Mouse (Mus musculus): Measurements from ENCODE around the gene Zfp354c. TPM values are rescaled to one million over a fixed set of nuclear protein-coding genes. Genes with fewer than 3 reads are reported as not detected.
A peak's percentile ranks its signal among the peaks of the same experiment; 100 is the strongest.

Gene Zfp354c
- polyA plus RNA-seq, 1 experiment from 2014 or later = 17.5 TPM

GRCm38 (mm10) chr11:50768995-50769749, 58.4 kb downstream of the Zfp354c start:
- H3K27me3 ChIP-seq (ENCODE audit: control insufficient read depth, insufficient read depth, low read length) = no peaks in the 10 kb centered on the region
- H3K9me3 ChIP-seq (ENCODE audit: control insufficient read depth, low read length) = no peaks in the 10 kb centered on the region
- H3K4me2 ChIP-seq (ENCODE audit: low read length) = peak overlapping the region; percentile 58
- WGBS = 11% methylated on average over 14 of the region's 14 CpGs
- no peak overlapping the region for H3K27ac ChIP-seq (replicated peaks in 1 of 2; ENCODE audit: control insufficient read depth in 1 of 2, insufficient read depth in 1 of 2, low read depth in 2 of 2, low read length in 2 of 2)
- H3K9ac ChIP-seq (ENCODE audit: low read length) = no peak overlapping the region
- peak; percentile 62 for ATAC-seq (ENCODE audit: insufficient number of reproducible peaks, insufficient read depth, low FRiP score, low read depth)
- peak overlapping the region; percentile 19 to 23 for H3K4me3 ChIP-seq (ENCODE audit: control insufficient read depth in 1 of 2, insufficient read depth in 1 of 2, low read depth in 1 of 2, low read length in 2 of 2)
- no peaks in the 10 kb centered on the region for H3K36me3 ChIP-seq (ENCODE audit: control insufficient read depth, insufficient read depth, low read length)
- peaks cover 3% of the 10 kb centered on the region in 2 experiments; a peak in 2 of 4 replicates for H3K4me1 ChIP-seq (ENCODE audit: control insufficient read depth in 2 of 2, insufficient read depth in 2 of 2, low read length in 2 of 2)

- no peak overlapping the region for H3K4me3 ChIP-seq (ENCODE audit: control insufficient read depth in 1 of 2, insufficient read depth in 1 of 2, low read depth in 1 of 2, low read length in 2 of 2)
- H3K9ac ChIP-seq (ENCODE audit: low read length) = no peak overlapping the region
- no peaks in the 10 kb centered on the region for H3K27me3 ChIP-seq (ENCODE audit: control insufficient read depth, insufficient read depth, low read length)
- H3K27ac ChIP-seq (replicated peaks in 1 of 2; ENCODE audit: control insufficient read depth in 1 of 2, insufficient read depth in 1 of 2, low read depth in 2 of 2, low read length in 2 of 2) = no peak overlapping the region
- no peaks in the 10 kb centered on the region for H3K9me3 ChIP-seq (ENCODE audit: control insufficient read depth, low read length)
- H3K4me2 ChIP-seq (ENCODE audit: low read length) = no peak overlapping the region
- no peaks in the 10 kb centered on the region for H3K36me3 ChIP-seq (ENCODE audit: control insufficient read depth, insufficient read depth, low read length)
- no peak for ATAC-seq (ENCODE audit: insufficient number of reproducible peaks, insufficient read depth, low FRiP score, low read depth)
- 21% methylated on average over 4 of the region's 4 CpGs for WGBS
- peaks cover 3% of the 10 kb centered on the region in 2 experiments; a peak in 2 of 4 replicates for H3K4me1 ChIP-seq (ENCODE audit: control insufficient read depth in 2 of 2, insufficient read depth in 2 of 2, low read length in 2 of 2)
These were observed 60.5 kb downstream of the Zfp354c start for GRCm38 (mm10) chr11:50767039-50767438.

GRCm38 (mm10) chr11:50766461-50766860, 61.1 kb downstream of the Zfp354c start:
- 85% methylated on average over 7 of the region's 7 CpGs for WGBS

More at GRCm38 (mm10) chr11:50766461-50766860, 61.1 kb downstream of the Zfp354c start:
- no peaks in the 10 kb centered on the region for H3K27me3 ChIP-seq (ENCODE audit: control insufficient read depth, insufficient read depth, low read length)
- no peak for ATAC-seq (ENCODE audit: insufficient number of reproducible peaks, insufficient read depth, low FRiP score, low read depth)
- no peak overlapping the region for H3K27ac ChIP-seq (replicated peaks in 1 of 2; ENCODE audit: control insufficient read depth in 1 of 2, insufficient read depth in 1 of 2, low read depth in 2 of 2, low read length in 2 of 2)
- no peaks in the 10 kb centered on the region for H3K9me3 ChIP-seq (ENCODE audit: control insufficient read depth, low read length)
- H3K9ac ChIP-seq (ENCODE audit: low read length) = no peak overlapping the region
- H3K4me2 ChIP-seq (ENCODE audit: low read length) = no peak overlapping the region
- H3K4me3 ChIP-seq (ENCODE audit: control insufficient read depth in 1 of 2, insufficient read depth in 1 of 2, low read depth in 1 of 2, low read length in 2 of 2) = no peak overlapping the region
- H3K4me1 ChIP-seq (ENCODE audit: control insufficient read depth in 2 of 2, insufficient read depth in 2 of 2, low read length in 2 of 2) = peaks cover 3% of the 10 kb centered on the region in 2 experiments; a peak in 2 of 4 replicates
- no peaks in the 10 kb centered on the region for H3K36me3 ChIP-seq (ENCODE audit: control insufficient read depth, insufficient read depth, low read length)

Other genes with a start within 250 kb of the Zfp354c start
- gene Adamts2, start 225.6 kb downstream of the Zfp354c start, polyA plus RNA-seq (2014; fragmentation: Nextera tagmentation; extraction: Ambion mirVana) = 6.6 and 8.0 TPM in 2 replicates
- 0.35 and 0.55 TPM in 2 replicates for gene Zfp879, start 13.8 kb upstream of the Zfp354c start, polyA plus RNA-seq (2014; fragmentation: Nextera tagmentation; extraction: Ambion mirVana)
- 0.08 and 0.15 TPM in 2 replicates for gene Grm6, start 23.0 kb upstream of the Zfp354c start, polyA plus RNA-seq (2014; fragmentation: Nextera tagmentation; extraction: Ambion mirVana)
- gene Zfp454, start 59.9 kb upstream of the Zfp354c start, polyA plus RNA-seq (2014; fragmentation: Nextera tagmentation; extraction: Ambion mirVana) = 2.7 and 3.1 TPM in 2 replicates
- 7.0 and 7.8 TPM in 2 replicates for gene Zfp2, start 88.4 kb upstream of the Zfp354c start, polyA plus RNA-seq (2014; fragmentation: Nextera tagmentation; extraction: Ambion mirVana)
- 0.77 TPM in 2 replicates for gene Zfp354b, start 103.9 kb upstream of the Zfp354c start, polyA plus RNA-seq (2014; fragmentation: Nextera tagmentation; extraction: Ambion mirVana)
- not detected in 2 replicates for gene 4933414I15Rik, start 116.0 kb upstream of the Zfp354c start, polyA plus RNA-seq (2014; fragmentation: Nextera tagmentation; extraction: Ambion mirVana)
- not detected in 2 replicates for gene Prop1, start 126.0 kb upstream of the Zfp354c start, polyA plus RNA-seq (2014; fragmentation: Nextera tagmentation; extraction: Ambion mirVana)
- gene Olfr1378, start 138.8 kb upstream of the Zfp354c start, polyA plus RNA-seq (2014; fragmentation: Nextera tagmentation; extraction: Ambion mirVana) = not detected in 2 replicates
- gene Olfr1377, start 154.2 kb upstream of the Zfp354c start, polyA plus RNA-seq (2014; fragmentation: Nextera tagmentation; extraction: Ambion mirVana) = not detected in 2 replicates
- not detected in 2 replicates for gene Olfr51, start 175.9 kb upstream of the Zfp354c start, polyA plus RNA-seq (2014; fragmentation: Nextera tagmentation; extraction: Ambion mirVana)
- gene Olfr54, start 186.5 kb upstream of the Zfp354c start, polyA plus RNA-seq (2014; fragmentation: Nextera tagmentation; extraction: Ambion mirVana) = not detected in 2 replicates
- gene Olfr1375, start 220.4 kb upstream of the Zfp354c start, polyA plus RNA-seq (2014; fragmentation: Nextera tagmentation; extraction: Ambion mirVana) = not detected in 2 replicates
- gene Zfp354a, start 231.5 kb upstream of the Zfp354c start, polyA plus RNA-seq (2014; fragmentation: Nextera tagmentation; extraction: Ambion mirVana) = 4.9 and 5.0 TPM in 2 replicates